Mouse (Mus musculus) ES-CJ7 (cell line): ENCODE data around the gene Cacna1c.

Experiments
- DNase-seq: peaks from one replicate; pipeline ENCODE4 v3.0.0; 2011; ENCODE audit warnings: low read depth, low spot score

Gene Cacna1c

DNA sequence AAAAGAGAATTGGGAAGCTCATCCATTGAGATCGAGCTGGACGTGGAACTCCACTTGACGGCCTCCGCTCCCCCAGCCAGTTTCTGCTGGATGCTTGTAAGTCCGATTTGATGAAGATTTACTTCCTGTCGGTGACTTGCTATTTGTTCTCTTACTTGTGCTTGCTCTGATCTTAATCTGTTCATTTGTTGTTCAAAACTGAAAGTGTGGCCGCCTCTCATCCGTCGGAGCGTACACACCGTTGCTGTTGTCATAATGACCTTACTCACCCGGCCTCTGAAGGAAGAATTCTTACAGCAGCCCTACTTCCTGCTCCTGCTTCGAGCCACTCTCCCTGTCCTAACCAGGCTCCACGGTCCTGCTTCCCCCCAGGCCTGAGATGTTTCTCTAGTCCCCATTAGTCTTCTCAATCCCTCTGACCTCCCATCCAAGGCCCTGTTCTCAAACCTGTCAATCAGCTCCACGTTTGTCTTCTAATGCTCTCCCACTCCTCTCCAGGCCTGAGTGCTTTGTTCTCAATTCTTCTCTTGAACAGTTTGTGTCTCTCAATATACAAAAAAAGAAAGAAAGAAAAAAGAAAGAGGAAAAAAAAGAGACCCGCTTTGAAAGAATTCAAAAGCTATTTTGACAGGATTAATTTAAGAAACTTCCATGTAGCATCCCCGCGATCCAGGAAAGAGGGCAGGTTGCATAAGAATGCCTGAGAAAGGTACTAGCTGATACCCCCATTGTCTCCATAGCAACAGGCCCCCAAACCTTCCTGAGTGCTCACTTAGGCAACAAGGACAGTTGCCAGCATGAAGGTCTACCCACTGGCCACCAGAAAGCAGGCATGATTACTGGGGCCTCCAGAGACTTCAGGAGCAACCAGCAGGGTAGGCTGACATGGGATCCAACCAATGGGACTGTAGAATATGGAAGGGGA is 331.3 kb downstream of the Cacna1c start:
- no peak for DNase-seq

DNA sequence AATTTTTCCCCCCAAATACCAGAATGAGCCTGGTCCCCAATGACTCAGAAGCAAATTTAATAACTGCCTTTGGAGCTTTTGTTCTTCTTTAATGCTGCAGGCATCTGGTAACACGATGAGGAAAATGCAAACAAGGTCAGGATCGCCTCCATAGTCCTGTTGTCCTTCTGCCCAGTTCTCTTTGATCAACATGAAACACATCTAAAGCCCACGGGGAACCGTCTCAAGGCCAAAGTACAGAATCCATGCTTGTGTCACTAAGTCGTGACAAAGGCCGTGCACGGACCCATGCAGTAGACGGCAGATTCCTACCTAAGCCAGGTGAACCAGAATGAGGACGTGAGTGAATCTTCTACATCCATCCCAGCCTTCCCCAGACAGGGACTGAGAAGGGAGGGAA is 333.5 kb downstream of the Cacna1c start:
- DNase-seq, result no peak

DNA sequence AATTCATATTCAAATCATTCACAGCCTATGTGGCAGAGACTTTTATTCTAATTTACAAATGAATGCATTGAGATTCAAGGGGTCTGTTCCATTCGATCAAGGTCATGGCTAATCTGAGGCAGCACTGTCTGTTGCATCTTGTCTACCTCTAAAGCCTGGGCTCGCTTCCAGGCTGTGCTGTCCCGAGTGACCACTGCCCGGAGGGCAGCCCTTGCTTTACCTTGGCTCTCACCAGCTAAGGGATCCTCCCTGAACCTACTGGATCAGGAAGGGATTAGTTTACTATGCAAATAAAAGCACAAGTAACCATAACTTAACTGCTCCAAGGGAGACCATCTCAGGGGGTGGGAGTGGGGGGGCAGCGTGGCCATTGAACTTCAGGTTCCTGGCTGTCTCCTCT is 334.1 kb downstream of the Cacna1c start:
- DNase-seq, result no peak

DNA sequence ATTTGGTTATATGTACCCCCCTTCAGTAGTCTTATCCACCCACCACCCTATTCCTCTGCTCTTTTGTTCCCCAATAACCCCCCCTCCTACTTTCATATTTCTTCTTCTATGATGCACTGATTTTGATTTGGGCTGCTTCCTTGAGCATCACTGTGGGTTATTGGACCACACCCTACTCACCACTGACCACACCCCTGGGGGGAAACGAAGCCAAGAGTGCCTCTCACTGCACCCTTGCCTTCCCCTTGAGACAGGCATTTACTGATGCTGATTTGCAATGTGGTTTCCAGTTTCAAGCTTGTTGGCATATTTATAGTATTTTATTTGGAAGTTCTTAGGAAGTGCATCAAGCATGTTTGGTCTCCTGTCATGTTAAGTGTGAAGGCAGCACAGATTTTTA is 337.8 kb downstream of the Cacna1c start:
- no peak for DNase-seq

DNA sequence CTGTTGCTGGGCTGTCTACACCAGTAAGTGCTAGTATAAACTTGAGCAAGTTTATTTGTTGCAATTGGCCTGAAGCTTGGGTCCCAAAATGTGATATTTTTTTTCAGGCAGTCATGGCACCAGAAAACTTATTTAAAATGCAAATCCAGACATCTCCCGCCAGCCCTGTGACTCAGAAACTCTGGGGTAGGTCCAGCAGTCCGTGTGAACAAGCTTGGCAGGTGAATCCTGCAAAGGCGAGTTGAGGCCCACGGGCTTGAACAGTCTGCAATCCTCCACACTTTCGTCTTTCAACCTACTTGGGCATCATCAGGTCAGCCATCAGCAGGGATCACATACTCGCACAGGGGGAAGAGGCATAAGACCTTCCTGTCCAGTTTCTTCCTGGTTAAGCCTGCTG is 344.1 kb downstream of the Cacna1c start:
- DNase-seq, result no peak

DNA sequence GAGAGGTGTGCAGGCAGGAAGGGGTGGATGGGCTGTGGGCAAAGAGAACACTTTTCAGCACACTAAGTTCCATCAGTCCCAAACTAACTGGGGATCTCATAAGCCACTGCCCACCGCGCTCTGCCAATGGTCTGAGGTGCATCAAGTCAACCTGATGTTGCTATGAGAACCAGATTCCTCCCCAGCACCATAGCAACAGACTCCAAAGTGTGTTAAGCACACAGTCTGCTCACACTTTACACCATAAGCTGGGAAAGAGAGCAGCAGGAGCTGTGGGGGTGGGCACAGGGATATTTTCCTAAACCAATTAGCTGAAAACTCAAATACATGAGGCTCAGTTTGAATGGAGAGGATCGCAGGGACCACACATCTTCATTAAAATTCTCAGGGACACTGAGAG is 345.1 kb downstream of the Cacna1c start:
- DNase-seq, result no peak

DNA sequence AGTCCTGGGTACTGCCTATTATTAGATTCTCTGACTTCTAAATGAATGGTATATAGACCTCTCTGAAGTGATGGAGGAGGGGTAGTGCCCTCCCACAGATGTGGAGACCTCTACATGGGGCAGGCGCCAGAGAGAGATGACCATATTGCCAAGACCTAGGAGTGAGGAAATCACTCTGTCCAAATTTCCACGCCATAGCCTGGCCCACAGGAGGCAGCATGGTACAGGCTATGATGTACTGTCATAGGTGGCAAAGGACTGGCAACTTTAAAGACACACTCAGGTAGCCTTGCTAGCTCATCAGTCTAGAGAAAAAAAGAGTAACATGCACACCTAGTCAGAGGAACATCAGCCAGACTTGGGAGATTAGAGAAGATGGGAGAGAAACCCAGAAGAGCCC is 347.6 kb downstream of the Cacna1c start:
- no peak for DNase-seq

DNA sequence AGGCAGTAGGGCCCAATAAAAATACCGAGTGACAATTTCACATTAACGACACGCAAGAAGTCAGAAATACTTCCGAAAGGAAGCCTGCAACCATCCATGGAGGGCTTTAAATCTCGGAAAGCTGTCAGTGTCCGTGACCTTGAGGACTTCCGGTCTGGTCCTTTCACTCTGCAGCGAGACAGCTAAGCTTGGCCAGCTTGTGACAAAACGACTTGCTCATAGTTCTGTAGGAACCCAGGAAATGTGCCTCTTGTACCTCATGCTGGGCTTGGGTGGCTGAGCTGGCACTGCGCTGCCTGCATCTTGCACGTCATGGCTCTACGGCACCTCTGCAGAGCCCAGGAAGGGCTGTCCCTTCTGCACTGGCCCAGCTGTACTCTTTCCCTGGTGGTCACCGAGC is 348.5 kb downstream of the Cacna1c start:
- DNase-seq, result no peak

DNA sequence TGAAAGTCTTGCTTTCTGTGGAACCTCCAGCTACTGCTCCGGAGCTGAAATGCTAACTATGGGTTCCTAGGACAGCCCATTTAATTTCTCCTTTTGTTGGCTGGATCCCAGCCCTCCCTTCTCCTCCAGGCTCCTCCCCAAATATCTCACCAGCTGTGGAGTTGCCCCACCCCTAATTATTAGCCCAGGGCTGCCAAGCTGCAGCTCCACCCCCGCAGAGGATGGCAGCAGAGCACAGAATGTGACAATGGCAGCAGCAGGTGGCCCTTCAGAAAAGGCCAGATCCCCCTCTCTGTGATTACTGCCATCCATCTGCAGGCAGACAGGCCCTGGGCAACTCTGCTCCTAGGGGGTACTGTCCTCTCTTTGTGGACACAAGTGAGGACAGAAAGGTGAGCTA is 350.4 kb downstream of the Cacna1c start:
- no peak for DNase-seq

DNA sequence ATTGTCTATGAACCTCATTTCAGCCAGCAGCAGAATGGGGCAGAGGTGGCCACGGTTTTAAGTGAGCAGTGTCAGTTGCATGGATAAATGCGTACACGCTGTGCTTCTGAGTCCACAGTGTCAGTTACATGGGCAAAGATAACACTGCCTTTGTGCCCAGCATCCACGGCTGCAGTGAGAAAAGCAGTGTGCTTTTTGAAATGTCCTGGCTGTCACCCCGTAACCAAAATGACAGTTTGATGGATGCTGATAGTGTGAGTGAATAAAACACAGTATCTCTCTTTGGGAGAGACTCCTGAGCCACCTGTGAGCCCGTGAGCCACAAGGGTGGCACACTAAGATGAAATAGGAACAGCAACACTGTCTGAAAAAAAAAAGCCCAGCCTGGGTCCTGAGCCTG is 351.0 kb downstream of the Cacna1c start:
- no peak for DNase-seq

DNA sequence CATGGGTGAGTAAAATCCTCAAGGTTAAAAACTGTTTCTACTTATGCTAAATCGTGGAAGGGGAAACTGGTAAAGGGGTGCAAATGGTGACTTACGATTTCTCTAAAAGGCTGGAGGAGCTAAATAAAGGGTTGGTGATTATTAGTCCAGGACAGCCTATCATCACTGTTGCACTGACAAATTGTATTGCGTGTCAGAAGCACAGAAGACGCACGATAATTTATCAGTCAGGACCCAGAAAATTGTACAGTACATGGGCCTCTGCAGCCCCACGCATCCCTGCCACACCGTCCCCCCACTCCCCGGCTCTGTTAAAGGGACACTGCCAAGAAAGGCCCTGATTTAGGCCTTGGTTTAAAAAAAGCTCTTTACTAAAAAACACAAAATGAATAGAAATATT is 352.7 kb downstream of the Cacna1c start:
- no peak for DNase-seq

DNA sequence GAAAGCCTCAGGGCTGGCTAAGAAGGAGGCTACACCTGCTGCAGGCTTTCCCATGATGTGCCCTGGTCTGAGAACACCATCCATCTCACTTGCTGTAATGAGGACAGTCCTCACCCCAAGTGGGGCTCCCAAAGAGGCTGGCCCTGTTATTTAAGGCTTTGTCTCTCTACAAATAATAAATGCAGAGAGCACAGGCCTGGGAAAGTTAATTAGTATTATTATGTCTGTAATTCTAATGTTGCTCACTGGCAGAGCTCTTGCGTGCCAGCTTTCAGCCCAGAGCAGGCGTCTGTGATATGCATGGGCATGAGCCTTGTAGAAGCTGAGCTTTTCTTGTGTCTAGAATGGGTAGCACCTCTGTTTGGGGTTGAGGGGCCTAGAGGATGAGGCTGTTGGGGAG is 354.3 kb downstream of the Cacna1c start:
- no peak for DNase-seq

DNA sequence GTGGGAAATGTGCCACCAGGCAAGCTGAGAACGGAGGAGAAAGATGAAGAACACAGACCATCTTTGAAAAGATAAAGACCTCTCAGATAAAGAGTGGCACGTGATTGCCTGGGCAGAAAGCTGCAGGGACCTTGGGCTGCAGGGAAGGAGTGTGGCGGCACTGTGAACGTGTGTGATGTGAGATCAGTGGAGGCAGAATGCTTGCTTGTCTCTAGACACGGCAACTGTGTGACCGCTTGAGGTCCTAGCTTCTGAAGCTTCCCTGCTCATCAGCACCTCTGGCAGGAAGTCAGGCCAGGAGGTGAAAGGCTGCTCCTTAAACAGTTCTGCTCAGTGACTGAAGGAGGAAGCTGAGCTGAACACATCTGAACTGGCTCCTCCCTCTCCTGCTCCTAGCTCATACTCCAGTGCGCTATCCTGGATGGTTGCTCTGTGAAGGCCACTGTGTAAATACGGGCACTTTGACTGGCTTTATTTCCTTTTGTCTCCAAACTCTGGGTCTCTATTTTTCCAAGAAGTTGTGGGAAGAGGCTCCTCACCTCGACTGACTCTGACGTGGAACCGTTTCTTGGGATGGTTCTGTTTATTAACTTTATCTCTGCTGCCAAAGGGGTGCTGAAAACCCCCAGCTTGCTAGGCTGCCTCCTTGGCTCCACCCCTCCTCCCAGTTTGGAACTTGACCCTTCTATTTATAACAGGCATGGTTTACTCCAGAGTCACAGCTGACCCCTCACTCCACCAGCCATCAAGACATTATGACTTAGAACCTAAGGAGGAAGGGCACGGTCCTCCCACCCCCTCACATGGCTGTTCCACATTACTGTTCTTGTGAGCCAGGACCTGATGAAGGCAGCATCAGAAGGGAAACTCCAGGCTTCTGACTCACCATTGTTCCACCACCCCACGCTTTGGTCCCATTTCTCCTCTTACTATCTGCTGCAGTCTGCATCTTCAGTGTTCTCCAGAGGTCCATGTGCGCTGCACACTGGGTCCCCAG is 357.0 kb downstream of the Cacna1c start:
- no peak for DNase-seq

DNA sequence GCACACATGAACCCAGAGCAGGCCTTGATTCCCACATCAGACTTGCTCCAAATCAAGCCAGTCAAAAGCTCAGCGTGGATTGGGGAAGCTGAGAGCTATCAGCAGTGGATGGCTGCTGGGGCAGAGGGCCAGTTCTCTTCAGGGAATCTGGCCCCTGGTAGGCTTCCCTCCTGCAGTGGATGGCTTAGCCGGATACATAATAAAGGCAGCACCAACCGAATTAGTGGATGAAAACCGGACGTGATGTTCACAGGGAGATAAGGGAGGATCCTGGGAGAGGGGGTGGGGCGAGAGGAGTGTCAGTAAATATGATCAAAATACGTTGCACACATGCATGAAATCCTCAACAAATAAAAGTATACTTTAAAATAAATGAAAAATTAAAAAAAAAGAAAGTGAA is 359.5 kb downstream of the Cacna1c start:
- DNase-seq, result no peak

DNA sequence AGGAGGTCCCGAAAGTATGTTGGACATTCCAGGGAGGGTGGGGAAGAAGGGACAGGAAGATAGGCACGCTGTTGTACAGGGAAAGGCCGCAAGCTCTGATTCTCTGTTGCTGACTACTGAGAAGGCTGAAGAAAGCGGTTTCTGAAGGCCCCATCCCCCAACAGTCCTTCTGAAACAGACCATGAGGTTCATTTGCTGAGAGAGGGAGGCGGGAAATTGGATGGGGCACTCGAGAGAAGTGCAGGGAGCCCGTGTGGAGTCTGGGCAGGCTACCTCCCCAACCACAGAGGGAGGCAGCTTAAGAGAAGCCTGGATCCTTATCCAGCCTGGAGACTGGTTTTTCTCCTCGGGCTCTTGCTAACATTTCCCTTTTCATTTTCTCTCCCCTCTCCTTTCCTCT is 362.2 kb downstream of the Cacna1c start:
- DNase-seq, result no peak

DNA sequence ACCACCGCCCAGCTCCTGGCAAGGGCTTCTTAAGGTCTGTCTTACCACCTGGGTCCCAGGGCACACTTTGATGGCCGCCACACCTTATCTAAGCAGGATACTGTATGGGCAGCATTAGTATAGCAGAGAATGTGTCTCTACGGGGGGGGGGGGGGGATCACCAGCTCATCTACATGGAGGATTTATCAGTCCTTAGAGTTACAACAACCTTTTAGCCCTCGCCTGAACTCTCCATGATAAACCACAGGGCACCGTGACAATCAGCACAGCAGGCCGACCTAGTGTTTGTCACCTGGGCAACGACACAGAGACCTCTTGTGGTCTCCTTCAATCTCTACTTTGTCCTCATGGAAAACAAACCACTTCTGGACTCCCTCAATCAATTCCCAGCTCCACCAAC is 363.2 kb downstream of the Cacna1c start:
- no peak for DNase-seq

DNA sequence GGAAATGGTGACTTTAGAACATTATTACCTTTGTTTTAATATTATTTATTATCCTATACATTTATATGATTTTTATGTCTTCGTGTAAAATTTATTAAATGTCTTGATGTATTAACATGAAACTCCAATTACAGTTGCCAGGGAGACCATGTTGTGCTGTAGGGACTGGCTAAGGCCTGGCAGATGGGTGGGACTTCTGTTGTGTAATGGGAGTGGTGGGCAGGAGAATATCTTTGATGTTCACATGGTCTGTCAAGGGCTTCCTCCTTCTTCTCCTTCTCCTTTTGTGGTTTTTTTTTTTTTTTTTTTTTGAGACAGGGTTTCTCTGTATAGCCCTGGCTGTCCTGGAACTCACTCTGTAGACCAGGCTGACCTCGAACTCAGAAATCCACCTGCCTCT is 363.6 kb downstream of the Cacna1c start:
- no peak for DNase-seq

DNA sequence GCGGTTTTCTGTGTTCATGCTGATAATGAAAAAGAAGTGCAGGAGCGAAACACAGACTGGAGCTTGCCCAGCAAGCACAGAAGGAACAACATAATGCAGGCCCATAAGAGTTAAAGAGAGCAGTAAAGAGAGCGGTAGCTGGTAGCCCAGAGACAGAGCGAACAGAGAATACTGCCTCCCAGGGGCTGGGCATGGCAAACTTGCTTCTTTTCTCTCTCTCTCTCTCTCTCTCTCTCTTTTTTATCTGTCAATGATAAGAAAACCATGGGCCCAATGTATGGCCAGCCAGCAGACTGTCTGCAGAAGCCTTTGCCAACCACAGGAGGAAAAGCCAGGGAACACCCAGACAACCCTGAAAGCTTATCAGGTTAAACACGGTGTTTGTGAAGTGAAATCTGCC is 365.4 kb downstream of the Cacna1c start:
- no peak for DNase-seq

DNA sequence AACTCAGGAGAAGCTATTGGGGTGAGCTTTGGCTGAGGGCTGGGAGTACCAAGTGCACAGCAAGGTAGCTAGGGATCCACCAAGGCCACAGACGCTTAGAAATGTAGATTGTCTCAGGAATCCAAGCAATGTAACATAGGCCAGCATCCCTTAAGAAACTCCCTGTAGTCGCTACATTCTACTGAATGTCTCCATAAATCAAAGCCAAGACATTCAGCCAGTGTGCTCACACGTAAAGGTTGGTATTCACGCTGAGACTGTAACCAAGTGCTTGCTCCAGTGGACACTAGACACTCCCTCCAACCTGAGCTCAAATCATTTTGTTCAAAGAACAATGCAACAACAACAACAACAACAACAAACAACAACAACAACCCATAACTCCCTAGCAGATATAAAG is 368.0 kb downstream of the Cacna1c start:
- no peak for DNase-seq

DNA sequence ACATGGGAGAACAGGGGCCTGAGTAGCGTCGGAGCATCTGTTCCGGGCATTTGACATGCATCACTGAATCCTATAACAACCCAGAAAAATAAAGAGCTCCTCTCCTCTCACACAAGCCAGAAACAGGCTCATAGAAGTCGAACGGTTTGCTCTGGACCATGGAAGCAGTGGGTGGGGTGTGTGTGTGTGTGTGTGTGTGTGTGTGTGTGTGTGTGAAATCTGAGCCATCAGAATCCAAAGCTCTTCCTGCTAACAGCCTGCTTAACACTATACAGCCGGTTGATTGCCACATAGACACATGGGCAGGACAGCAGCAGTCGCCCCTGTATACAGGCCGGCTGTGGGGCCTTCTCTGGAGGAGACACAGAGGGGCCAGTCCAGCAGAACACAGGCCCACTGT is 368.7 kb downstream of the Cacna1c start:
- no peak for DNase-seq

DNA sequence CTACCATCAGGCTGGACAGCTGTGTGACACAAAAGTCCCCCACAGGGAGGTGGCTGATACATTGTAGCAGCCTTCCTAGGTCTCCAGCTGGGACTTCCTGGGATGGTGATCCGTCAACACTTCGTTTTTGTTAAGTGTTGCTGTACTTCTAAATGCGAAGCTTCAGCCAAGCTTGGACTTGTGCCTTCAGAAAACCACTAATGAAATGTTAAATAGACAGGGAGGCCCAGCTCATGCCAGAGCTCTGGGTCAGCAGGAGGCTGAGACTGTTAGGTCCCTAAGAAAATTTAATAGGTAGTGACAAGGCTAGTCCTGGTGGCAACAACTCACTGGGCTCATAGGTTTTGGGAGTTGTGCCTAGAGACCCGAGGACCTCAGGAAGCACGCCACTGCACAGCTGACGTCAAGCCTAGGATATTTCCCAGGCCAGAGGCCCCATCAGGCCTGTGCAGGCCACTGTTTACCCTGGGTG is 370.8 kb downstream of the Cacna1c start:
- DNase-seq, result no peak

DNA sequence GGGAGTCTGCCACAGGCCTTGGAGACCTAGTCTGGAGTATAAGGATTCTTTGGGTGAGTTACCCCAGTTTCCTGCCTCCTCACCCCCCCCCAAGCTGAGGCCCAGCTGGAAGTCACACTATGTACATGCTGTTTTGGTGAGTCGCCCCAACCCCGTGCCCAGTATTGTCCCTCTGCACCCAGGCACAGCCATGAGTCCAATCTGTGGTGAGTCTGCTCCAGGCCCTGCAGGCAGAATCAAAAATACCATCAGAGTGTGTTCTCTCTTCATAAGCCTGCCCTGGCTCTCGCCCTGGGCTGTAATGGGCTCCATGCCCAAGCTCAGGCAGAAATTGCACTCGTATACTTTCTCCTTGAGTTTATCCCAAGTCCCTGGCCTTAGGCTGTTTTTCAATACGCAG is 374.7 kb downstream of the Cacna1c start:
- DNase-seq, result no peak
